Mouse (Mus musculus) stomach, postnatal 0 days (tissue): Measurements from ENCODE around the gene Slc15a2. TPM values are rescaled to one million over a fixed set of nuclear protein-coding genes. Genes with fewer than 3 reads are reported as not detected.

Source experiments
- ATAC-seq: fragments of 200-750 bp; cut with Nextera tagmentation; 2 replicates; pipeline ENCODE4 v1.8.0; 2017; ENCODE audit not compliant: low FRiP score, low TSS enrichment
- DNase-seq: peaks from one replicate; pipeline ENCODE4 v3.0.0-alpha.2; 2016; ENCODE audit warnings: low spot score
- H3K27ac ChIP-seq: fragments of 300-500 bp; sonication (generic); replicated peaks from 2 replicates; pipeline ENCODE4 v1.5.1; 2014; ENCODE audit warnings: mild to moderate bottlenecking, control low read depth
- H3K27me3 ChIP-seq: fragments of 300-500 bp; sonication (generic); 2 replicates; pipeline ENCODE4 v1.6.1; 2014; ENCODE audit warnings: low read length; ENCODE audit not compliant: control insufficient read depth, insufficient read depth
- H3K36me3 ChIP-seq: fragments of 300-500 bp; sonication (generic); 2 replicates; pipeline ENCODE4 v1.6.1; 2014; ENCODE audit warnings: low read length, mixed read lengths; ENCODE audit not compliant: control insufficient read depth, insufficient read depth
- H3K4me1 ChIP-seq: fragments of 300-500 bp; sonication (generic); replicated peaks from 2 replicates; pipeline ENCODE4 v1.6.1; 2014; ENCODE audit warnings: antibody characterized with exemption; ENCODE audit not compliant: control insufficient read depth, insufficient read depth
- H3K4me2 ChIP-seq: fragments of 300-500 bp; sonication (generic); replicated peaks from 2 replicates; pipeline ENCODE4 v1.6.1; 2014; ENCODE audit warnings: low read depth, mild to moderate bottlenecking, control low read depth, moderate library complexity
- H3K4me3 ChIP-seq: fragments of 300-500 bp; sonication (generic); 2 replicates; pipeline ENCODE4 v1.5.1; 2014; ENCODE audit warnings: low read depth, low read length, control low read depth
- H3K9ac ChIP-seq: fragments of 300-500 bp; sonication (generic); 2 replicates; pipeline ENCODE4 v1.6.1; 2014; ENCODE audit warnings: mild to moderate bottlenecking, low read length, control low read depth, mixed read lengths
- H3K9me3 ChIP-seq: fragments of 300-500 bp; sonication (generic); 2 replicates; pipeline ENCODE4 v1.6.1; 2016; ENCODE audit warnings: low read length; ENCODE audit not compliant: control insufficient read depth
- CTCF ChIP-seq: IDR thresholded peaks from 2 replicates; pipeline ENCODE4 v1.5.1; 2016; ENCODE audit warnings: antibody characterized with exemption, low read depth, mild to moderate bottlenecking, moderate library complexity
- EP300 ChIP-seq: optimal IDR thresholded peaks from 2 replicates; pipeline ENCODE3; 2016; ENCODE audit warnings: antibody characterized with exemption
- WGBS: fragments of 180-500 bp; shearing (Covaris S2); extraction: QIAGEN DNeasy Blood & Tissue Kit; methylation state at CpG from one replicate; pipeline ENCODE4 v1.1.7; 2014; 5-methylcytosine and 5-hydroxymethylcytosine counted together
- polyA plus RNA-seq: library from polyadenylated mRNA; unstranded; fragments of >200 nt; fragmentation: Nextera tagmentation; extraction: Ambion mirVana; gene quantifications from 2 replicates; pipeline ENCODE4 v1.2.1, GENCODE M21; 2015

Slc15a2 gene
- polyA plus RNA-seq, 1 experiment from 2014 or later = 2.4 TPM

DNA sequence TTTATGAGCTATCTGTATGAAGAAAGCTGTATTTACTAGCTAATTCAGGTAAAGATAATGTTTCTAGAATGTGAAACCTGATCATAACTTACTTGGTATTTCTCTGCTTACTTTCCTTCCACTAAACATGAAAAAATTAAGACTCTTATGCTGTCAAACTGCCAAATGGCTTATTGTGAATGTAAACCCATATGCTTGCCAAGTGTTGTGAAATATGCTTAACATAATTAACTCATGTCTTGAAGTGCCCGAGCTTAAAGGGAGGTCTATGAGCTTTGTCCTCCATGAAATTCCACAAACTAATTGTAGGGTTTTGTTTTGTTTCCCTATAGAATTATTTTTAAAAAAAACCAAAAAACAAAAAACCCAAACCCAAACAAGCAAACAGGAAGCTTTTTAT, 50.9 kb downstream of the Slc15a2 start:
- H3K27me3 ChIP-seq = no peaks in the 10 kb centered on the region
- no peak overlapping the region for H3K9ac ChIP-seq
- ATAC-seq = no peak
- no peak overlapping the region for H3K4me2 ChIP-seq
- no peak overlapping the region for H3K27ac ChIP-seq
- H3K9me3 ChIP-seq = no peaks in the 10 kb centered on the region
- 27% methylated on average over 1 of the region's 1 CpGs for WGBS
- TF ChIP-seq CTCF = no peak
- TF ChIP-seq EP300 = no peak
- no peaks in the 10 kb centered on the region for H3K4me1 ChIP-seq
- no peak overlapping the region for H3K4me3 ChIP-seq
- no peak for DNase-seq
- H3K36me3 ChIP-seq = no peaks in the 10 kb centered on the region

DNA sequence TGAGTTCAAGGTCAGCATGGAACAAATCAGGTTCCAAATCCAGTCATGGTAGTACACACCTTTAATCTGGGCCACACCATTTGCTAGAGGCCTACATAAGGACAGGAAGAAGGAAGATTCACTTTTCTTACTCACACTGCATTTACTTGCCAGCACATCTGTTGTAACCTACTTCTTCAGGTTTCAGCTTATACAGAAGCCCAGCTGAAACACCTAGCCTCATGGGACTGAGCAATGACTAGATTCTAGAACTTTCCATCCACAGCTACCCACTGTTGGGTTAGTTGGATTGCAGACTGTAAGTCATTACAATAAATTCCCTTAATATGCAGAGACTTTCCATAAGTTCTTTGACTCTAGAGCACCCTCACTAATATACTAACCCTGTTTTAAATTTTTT, 52.2 kb downstream of the Slc15a2 start:
- Histone ChIP-seq H3K9ac (no peak overlapping the region), H3K27me3 (no peaks in the 10 kb centered on the region), H3K4me2 (no peak overlapping the region), H3K27ac (no peak overlapping the region), H3K9me3 (no peaks in the 10 kb centered on the region), H3K36me3 (no peaks in the 10 kb centered on the region), H3K4me1 (no peaks in the 10 kb centered on the region), H3K4me3 (no peak overlapping the region)
- no peak for ATAC-seq
- TF ChIP-seq EP300 (no peak), CTCF (no peak)
- no peak for DNase-seq

DNA sequence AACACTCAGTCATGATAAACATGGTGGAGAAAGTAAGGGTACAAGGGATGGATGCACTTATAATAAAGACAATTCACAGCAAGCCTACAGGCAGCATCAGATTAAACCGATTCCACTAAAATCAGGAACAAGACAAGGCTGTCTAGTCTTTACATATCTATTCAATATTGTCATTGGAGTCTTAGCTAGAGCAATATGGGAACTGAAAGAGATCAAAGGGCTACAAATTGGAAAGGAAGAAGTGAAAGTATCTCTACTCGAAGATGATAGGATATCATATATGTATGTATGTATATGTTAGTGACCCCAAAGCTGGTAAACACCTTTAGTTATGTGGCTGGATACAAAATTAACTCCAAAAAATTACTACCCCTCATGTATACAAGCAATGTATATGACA, 55.8 kb downstream of the Slc15a2 start:
- H3K36me3 ChIP-seq = no peaks in the 10 kb centered on the region
- H3K27me3 ChIP-seq = no peaks in the 10 kb centered on the region
- H3K9me3 ChIP-seq = no peaks in the 10 kb centered on the region
- no peaks in the 10 kb centered on the region for H3K4me1 ChIP-seq
- H3K4me3 ChIP-seq = no peak overlapping the region
- ATAC-seq = no peak
- no peak overlapping the region for H3K4me2 ChIP-seq
- DNase-seq = no peak
- H3K27ac ChIP-seq = no peak overlapping the region
- 88% methylated on average over 2 of the region's 2 CpGs for WGBS
- no peak overlapping the region for H3K9ac ChIP-seq
- TF ChIP-seq CTCF = no peak
- TF ChIP-seq EP300 = no peak

DNA sequence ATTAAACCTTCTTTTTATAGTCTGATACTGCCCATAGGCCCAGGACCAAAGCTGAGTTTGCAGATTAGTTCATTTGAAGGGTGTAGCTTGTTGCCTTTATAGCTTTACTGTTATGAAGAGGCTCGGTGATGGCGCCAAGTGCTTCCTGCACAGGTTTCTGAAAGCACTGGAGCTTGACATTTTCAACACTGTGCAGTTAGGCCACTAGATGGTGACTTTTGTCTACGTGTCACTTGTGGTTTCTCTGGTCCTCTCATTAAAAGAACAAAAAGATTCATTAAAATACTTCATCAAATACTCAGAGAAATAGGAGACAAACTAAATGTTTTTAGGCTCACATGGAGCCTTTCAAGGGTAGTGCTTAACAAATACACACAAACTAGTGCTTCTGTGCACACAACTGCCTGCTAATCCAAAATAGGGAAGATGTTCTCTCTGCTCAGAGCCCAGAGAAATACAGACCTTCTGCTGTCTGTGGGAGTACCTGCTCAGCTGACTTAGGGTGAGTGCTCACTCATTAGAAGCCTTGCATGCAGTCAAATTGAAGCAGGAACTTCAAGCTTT, 60.8 kb downstream of the Slc15a2 start:
- DNase-seq = no peak

DNA sequence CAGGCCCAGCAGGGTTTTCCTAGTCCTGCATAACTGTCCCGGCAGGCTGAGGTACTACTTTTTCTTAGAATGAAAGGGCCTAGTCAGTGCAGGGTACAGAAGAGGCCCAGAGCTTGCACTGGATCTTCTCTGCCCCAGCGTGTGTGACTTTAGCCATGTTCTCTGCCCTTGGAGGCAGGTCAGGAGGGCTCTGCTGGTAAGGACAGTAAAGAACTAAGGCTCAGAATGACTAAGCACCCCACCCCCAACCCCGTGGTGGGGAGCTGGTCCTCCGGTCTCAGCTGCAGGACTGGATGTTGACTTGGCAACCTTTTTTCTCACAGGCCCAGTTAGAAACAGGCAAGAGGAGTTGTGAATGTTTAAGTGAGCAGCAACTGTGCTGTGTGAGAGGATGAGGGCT, 62.0 kb downstream of the Slc15a2 start:
- Histone ChIP-seq H3K4me1 (no peaks in the 10 kb centered on the region), H3K4me3 (no peak overlapping the region)
- no peak for ATAC-seq

More for the DNA sequence above, 60.8 kb downstream of the Slc15a2 start:
- H3K9ac ChIP-seq = no peak overlapping the region
- no peak overlapping the region for H3K27ac ChIP-seq
- no peaks in the 10 kb centered on the region for H3K27me3 ChIP-seq
- no peak for ATAC-seq
- H3K4me2 ChIP-seq = no peak overlapping the region
- no peaks in the 10 kb centered on the region for H3K36me3 ChIP-seq
- WGBS = 55% methylated on average over 3 of the region's 3 CpGs
- TF ChIP-seq EP300 = no peak
- peak; percentile 67 for TF ChIP-seq CTCF
- H3K4me3 ChIP-seq = no peak overlapping the region
- no peaks in the 10 kb centered on the region for H3K9me3 ChIP-seq
- no peaks in the 10 kb centered on the region for H3K4me1 ChIP-seq

DNA sequence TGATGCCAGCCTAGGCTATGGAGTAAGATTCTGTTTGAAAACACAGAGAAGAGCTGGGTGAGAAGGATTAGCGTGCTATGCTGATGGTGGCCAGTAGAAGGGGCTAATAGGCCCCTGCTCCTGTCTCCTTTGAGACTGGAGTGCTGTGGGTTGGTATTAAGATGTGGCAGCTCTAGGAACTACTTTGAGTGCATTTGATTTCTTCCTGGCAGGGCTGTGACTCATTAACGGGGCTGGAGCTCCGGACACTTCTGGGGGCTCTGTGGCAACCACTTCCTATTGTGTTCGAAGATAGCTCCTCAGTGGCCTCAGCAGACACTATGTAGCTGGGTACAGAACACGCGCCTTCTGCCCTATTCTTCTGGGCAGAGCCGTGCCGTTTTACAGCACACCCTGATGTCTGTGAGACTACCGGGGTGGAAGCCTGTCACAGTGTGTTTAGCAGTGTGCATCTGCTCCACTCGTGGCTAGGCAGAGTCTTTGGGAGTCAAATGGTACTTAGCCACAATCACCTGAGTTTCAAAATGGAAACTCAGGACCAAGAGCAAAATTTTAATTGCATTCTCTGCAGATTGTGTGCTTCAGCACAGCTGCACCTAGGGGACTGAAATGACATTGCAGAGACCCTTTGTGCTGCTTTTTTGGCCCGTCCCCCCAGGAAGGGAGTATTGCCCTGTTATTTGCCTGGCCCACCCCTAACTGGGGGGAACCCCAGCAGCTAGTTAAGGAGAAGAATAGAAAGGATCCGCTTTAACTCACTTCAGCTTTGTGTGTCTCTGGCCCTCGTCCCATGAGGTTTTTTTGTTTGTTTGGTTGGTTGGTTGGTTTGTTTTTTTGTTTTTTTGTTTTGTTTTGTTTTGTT, 64.3 kb downstream of the Slc15a2 start:
- H3K4me1 ChIP-seq = no peaks in the 10 kb centered on the region
- no peak overlapping the region for H3K4me2 ChIP-seq
- no peaks in the 10 kb centered on the region for H3K27me3 ChIP-seq
- ATAC-seq = no peak
- 73% methylated on average over 13 of the region's 13 CpGs for WGBS
- TF ChIP-seq EP300 (no peak), CTCF (peak; percentile 56)
- H3K9ac ChIP-seq = no peak overlapping the region
- H3K27ac ChIP-seq = no peak overlapping the region
- H3K4me3 ChIP-seq = no peak overlapping the region
- H3K9me3 ChIP-seq = no peaks in the 10 kb centered on the region
- no peaks in the 10 kb centered on the region for H3K36me3 ChIP-seq
- no peak for DNase-seq

More for the DNA sequence above, 62.0 kb downstream of the Slc15a2 start:
- WGBS = 42% methylated on average over 4 of the region's 4 CpGs
- Histone ChIP-seq H3K36me3 (no peaks in the 10 kb centered on the region), H3K9ac (no peak overlapping the region), H3K27me3 (no peaks in the 10 kb centered on the region), H3K9me3 (no peaks in the 10 kb centered on the region), H3K27ac (no peak overlapping the region), H3K4me2 (no peak overlapping the region)
- TF ChIP-seq CTCF = no peak
- no peak for TF ChIP-seq EP300
- no peak for DNase-seq
